Mouse (Mus musculus) thymus, postnatal 4 days (tissue): ENCODE data around the gene Fundc1.
A peak's percentile ranks its signal among the peaks of the same experiment; 100 is the strongest.
"Not testable (repeated sequence)": the region's sequence is repeated elsewhere in the genome, so short reads cannot be mapped to it uniquely, and the experiment has no call there.

Source experiments
- DNase-seq: peaks from one replicate; pipeline ENCODE4 v3.0.0; 2021

Gene Fundc1

GRCm38 (mm10) chrX:17571621-17572459 is at the start of gene Fundc1:
Gene Fundc1 (minus strand): TSS chrX:17572325.
- peak; percentile 95 for DNase-seq

- peak; percentile 11 for DNase-seq
Observed at GRCm38 (mm10) chrX:17611253-17611652, 39.1 kb upstream of the Fundc1 start.

GRCm38 (mm10) chrX:17608763-17609162 is 36.6 kb upstream of the Fundc1 start:
- DNase-seq = no peak

GRCm38 (mm10) chrX:17607668-17608067 is 35.5 kb upstream of the Fundc1 start:
- DNase-seq = no peak

- DNase-seq = no peak
Observed at GRCm38 (mm10) chrX:17593331-17593730, 21.2 kb upstream of the Fundc1 start.

GRCm38 (mm10) chrX:17590745-17591144 is 18.6 kb upstream of the Fundc1 start:
- DNase-seq = peak; percentile 5

GRCm38 (mm10) chrX:17571271-17571620 is 879 bp downstream of the Fundc1 start:
- DNase-seq = no peak

- no peak for DNase-seq
Observed at GRCm38 (mm10) chrX:17568670-17569069, 3.5 kb downstream of the Fundc1 start.

GRCm38 (mm10) chrX:17565743-17566142 is 6.4 kb downstream of the Fundc1 start:
- no peak for DNase-seq

- no peak for DNase-seq
Observed at GRCm38 (mm10) chrX:17564732-17565131, 7.4 kb downstream of the Fundc1 start.

- DNase-seq = no peak
Observed at GRCm38 (mm10) chrX:17558746-17559145, 13.4 kb downstream of the Fundc1 start.

- no peak for DNase-seq
Observed at GRCm38 (mm10) chrX:17554488-17554887, 17.6 kb downstream of the Fundc1 start.

GRCm38 (mm10) chrX:17551586-17551985 is 20.5 kb downstream of the Fundc1 start:
- not testable (repeated sequence) for DNase-seq

GRCm38 (mm10) chrX:17547143-17547806 is 24.9 kb downstream of the Fundc1 start:
- DNase-seq = no peak

GRCm38 (mm10) chrX:17544860-17545492 is 27.1 kb downstream of the Fundc1 start:
- no peak for DNase-seq

GRCm38 (mm10) chrX:17537701-17538100 is 34.4 kb downstream of the Fundc1 start:
- no peak for DNase-seq

GRCm38 (mm10) chrX:17527008-17527407 is 45.1 kb downstream of the Fundc1 start:
- DNase-seq = no peak

- no peak for DNase-seq
Observed at GRCm38 (mm10) chrX:17521221-17521716, 50.9 kb downstream of the Fundc1 start.

GRCm38 (mm10) chrX:17520086-17520485 is 52.0 kb downstream of the Fundc1 start:
- DNase-seq = no peak

GRCm38 (mm10) chrX:17514012-17514411 is 58.1 kb downstream of the Fundc1 start:
- DNase-seq = no peak

- no peak for DNase-seq
Observed at GRCm38 (mm10) chrX:17512021-17512602, 60.0 kb downstream of the Fundc1 start.
